Mouse (Mus musculus) megakaryocyte, embryonic 14.5 days (primary cell): ENCODE results near the gene Def8. TPM values are rescaled to one million over a fixed set of nuclear protein-coding genes. Genes with fewer than 3 reads are reported as not detected.

Experiments used
- H3K27me3 ChIP-seq: replicated peaks from 2 replicates; pipeline ENCODE3; 2012; ENCODE audit warnings: inconsistent platforms
- H3K36me3 ChIP-seq: replicated peaks from 2 replicates; pipeline ENCODE3; 2012; ENCODE audit warnings: low read length, inconsistent platforms, mixed read lengths
- H3K4me1 ChIP-seq: 2 replicates; pipeline ENCODE4 v1.6.1; 2012; ENCODE audit warnings: inconsistent platforms
- H3K4me3 ChIP-seq: replicated peaks from 2 replicates; pipeline ENCODE3; 2012; ENCODE audit warnings: moderate library complexity, mild to moderate bottlenecking, inconsistent platforms
- H3K9me3 ChIP-seq: 2 replicates; pipeline ENCODE4 v1.6.1; 2012; ENCODE audit warnings: inconsistent platforms
- FLI1 ChIP-seq: IDR thresholded peaks from 2 replicates; pipeline ENCODE4 v1.6.1; 2012; ENCODE audit warnings: low read length, inconsistent platforms, mixed read lengths
- GATA1 ChIP-seq: IDR thresholded peaks from 3 replicates; pipeline ENCODE4 v1.6.1; 2012; ENCODE audit warnings: mixed read lengths, low read length, inconsistent platforms, borderline replicate concordance
- polyA plus RNA-seq: library from polyadenylated mRNA; stranded (reverse); fragments of >175 nt; gene quantifications from 2 replicates; pipeline ENCODE4 v1.2.3, GENCODE M21; 2012; ENCODE audit warnings: low replicate concordance; ENCODE audit not compliant: insufficient read depth

Gene Def8
- polyA plus RNA-seq, 1 experiment, result 20.7 TPM

GRCm38 (mm10) chr8:123504591-123505195, 81.4 kb downstream of the Def8 start:
- H3K4me1 ChIP-seq, result peaks cover 14% of the 10 kb centered on the region
- H3K27me3 ChIP-seq, result peaks cover 2% of the 10 kb centered on the region
- peaks cover 100% of the 10 kb centered on the region for H3K36me3 ChIP-seq
- no peak overlapping the region for H3K4me3 ChIP-seq
- peaks cover 9% of the 10 kb centered on the region for H3K9me3 ChIP-seq
- TF ChIP-seq GATA1, result no peak
- TF ChIP-seq FLI1, result no peak

GRCm38 (mm10) chr8:123505267-123505666, 81.9 kb downstream of the Def8 start:
- peaks cover 18% of the 10 kb centered on the region for H3K4me1 ChIP-seq

GRCm38 (mm10) chr8:123505695-123506094, 82.4 kb downstream of the Def8 start:
- Histone ChIP-seq H3K4me1 (peaks cover 20% of the 10 kb centered on the region), H3K9me3 (peaks cover 9% of the 10 kb centered on the region), H3K36me3 (peaks cover 96% of the 10 kb centered on the region), H3K4me3 (no peak overlapping the region), H3K27me3 (peaks cover 8% of the 10 kb centered on the region)
- TF ChIP-seq FLI1 (no peak), GATA1 (no peak)

More at GRCm38 (mm10) chr8:123505267-123505666, 81.9 kb downstream of the Def8 start:
- H3K36me3 ChIP-seq, result peaks cover 100% of the 10 kb centered on the region
- TF ChIP-seq FLI1, result no peak
- no peak for TF ChIP-seq GATA1
- no peak overlapping the region for H3K4me3 ChIP-seq
- peaks cover 9% of the 10 kb centered on the region for H3K9me3 ChIP-seq
- H3K27me3 ChIP-seq, result peaks cover 6% of the 10 kb centered on the region

GRCm38 (mm10) chr8:123507153-123507552, 83.8 kb downstream of the Def8 start:
- peak overlapping the region; percentile 57 for H3K4me3 ChIP-seq
- TF ChIP-seq GATA1, result no peak
- TF ChIP-seq FLI1, result no peak
- peaks cover 23% of the 10 kb centered on the region for H3K4me1 ChIP-seq
- H3K27me3 ChIP-seq, result peaks cover 16% of the 10 kb centered on the region
- peaks cover 85% of the 10 kb centered on the region for H3K36me3 ChIP-seq
- H3K9me3 ChIP-seq, result peaks cover 9% of the 10 kb centered on the region

- peaks cover 48% of the 10 kb centered on the region for H3K36me3 ChIP-seq
- no peak overlapping the region for H3K4me3 ChIP-seq
- H3K9me3 ChIP-seq, result no peaks in the 10 kb centered on the region
- peaks cover 52% of the 10 kb centered on the region for H3K27me3 ChIP-seq
- H3K4me1 ChIP-seq, result peaks cover 43% of the 10 kb centered on the region
- TF ChIP-seq GATA1, result no peak
- no peak for TF ChIP-seq FLI1
These were observed 87.5 kb downstream of the Def8 start for GRCm38 (mm10) chr8:123510819-123511218.

Other genes with a start within 250 kb of the Def8 start
- not detected in 2 replicates for gene Dpep1, start 237.3 kb upstream of the Def8 start, polyA plus RNA-seq
- gene Chmp1a, start 210.8 kb upstream of the Def8 start, polyA plus RNA-seq, result 25.0 and 29.4 TPM in 2 replicates
- gene Spata33, start 210.7 kb upstream of the Def8 start, polyA plus RNA-seq, result not detected in 2 replicates
- gene Cdk10, start 198.7 kb upstream of the Def8 start, polyA plus RNA-seq, result 39.4 and 48.1 TPM in 2 replicates
- gene Spata2l, start 187.3 kb upstream of the Def8 start, polyA plus RNA-seq, result 5.3 and 6.1 TPM in 2 replicates
- gene Zfp276, start 169.3 kb upstream of the Def8 start, polyA plus RNA-seq, result 5.0 and 11.6 TPM in 2 replicates
- 49.9 and 179 TPM in 2 replicates for gene Vps9d1, start 169.2 kb upstream of the Def8 start, polyA plus RNA-seq
- 16.5 and 24.3 TPM in 2 replicates for gene Fanca, start 105.0 kb upstream of the Def8 start, polyA plus RNA-seq
- gene Spire2, start 90.8 kb upstream of the Def8 start, polyA plus RNA-seq, result 0.47 TPM in 1 of 2 replicates, not detected in the other
- 41.1 and 108 TPM in 2 replicates for gene Tcf25, start 49.8 kb upstream of the Def8 start, polyA plus RNA-seq
- 1.1 TPM in 1 of 2 replicates, not detected in the other for gene Mc1r, start 16.4 kb upstream of the Def8 start, polyA plus RNA-seq
- 123 and 178 TPM in 2 replicates for gene Tubb3, start 12.1 kb upstream of the Def8 start, polyA plus RNA-seq
- 8.8 and 20.1 TPM in 2 replicates for gene Afg3l1, start 54.4 kb downstream of the Def8 start, polyA plus RNA-seq
- not detected in 2 replicates for gene Dbndd1, start 91.9 kb downstream of the Def8 start, polyA plus RNA-seq
- 3.7 and 21.3 TPM in 2 replicates for gene Gas8, start 95.3 kb downstream of the Def8 start, polyA plus RNA-seq
- gene Rhou, start 230.4 kb downstream of the Def8 start, polyA plus RNA-seq, result 0.11 TPM in 1 of 2 replicates, not detected in the other